Mouse (Mus musculus): ENCODE measurements around the gene Rarres2.
"Not testable (repeated sequence)": the region's sequence is repeated elsewhere in the genome, so short reads cannot be mapped to it uniquely, and the experiment has no call there.

The Rarres2 gene

GRCm38 (mm10) chr6:48541560-48542450 lies 30.8 kb downstream of the Rarres2 start:
- DNase-seq (ENCODE audit: low spot score in 2 of 2), result no peak

DNA sequence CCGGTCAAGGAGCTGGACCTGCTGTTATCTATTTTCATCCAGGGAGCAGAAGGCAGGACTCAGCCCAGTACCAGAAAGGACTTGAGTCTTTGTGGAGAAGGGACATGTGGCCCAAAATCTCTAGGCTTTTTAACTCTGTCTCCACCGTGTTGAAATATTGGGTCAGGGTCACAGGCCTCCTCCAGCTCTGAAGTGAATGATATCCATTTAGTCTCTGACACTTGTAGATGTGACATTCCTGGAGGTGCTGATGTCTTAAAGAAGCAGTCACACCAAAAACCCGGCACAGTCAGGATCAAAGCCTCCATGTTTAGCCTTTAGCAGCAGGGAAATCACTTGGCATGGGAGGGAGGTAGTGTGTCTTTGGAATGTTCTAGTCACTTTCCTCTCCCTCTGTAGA lies 31.9 kb downstream of the Rarres2 start:
- DNase-seq (ENCODE audit: low spot score in 2 of 2), result no peak

DNA sequence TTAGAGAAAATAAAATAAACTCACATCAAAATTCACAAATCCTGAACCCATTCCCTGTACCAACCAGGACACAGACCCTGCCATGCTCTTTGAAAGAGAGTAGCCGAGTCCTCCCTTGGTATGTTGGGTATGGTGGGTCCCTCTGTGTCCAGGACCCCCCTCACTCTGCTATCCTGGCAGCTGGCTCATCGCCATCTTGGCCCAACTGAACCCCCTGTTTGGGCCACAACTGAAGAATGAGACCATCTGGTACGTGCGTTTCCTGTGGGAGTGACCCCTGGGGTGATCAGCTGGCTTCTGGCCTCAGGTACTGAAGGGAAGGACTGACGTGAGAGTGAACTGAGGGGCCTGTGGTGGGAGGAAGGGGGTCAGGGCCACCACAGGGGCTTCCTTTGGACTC lies 32.7 kb downstream of the Rarres2 start:
- DNase-seq (ENCODE audit: low spot score in 2 of 2), result no peak

- DNase-seq (ENCODE audit: low spot score in 2 of 2), result peak in 1 of 2 experiments; percentile 87
Observed at GRCm38 (mm10) chr6:48538841-48539737, 33.5 kb downstream of the Rarres2 start.

DNA sequence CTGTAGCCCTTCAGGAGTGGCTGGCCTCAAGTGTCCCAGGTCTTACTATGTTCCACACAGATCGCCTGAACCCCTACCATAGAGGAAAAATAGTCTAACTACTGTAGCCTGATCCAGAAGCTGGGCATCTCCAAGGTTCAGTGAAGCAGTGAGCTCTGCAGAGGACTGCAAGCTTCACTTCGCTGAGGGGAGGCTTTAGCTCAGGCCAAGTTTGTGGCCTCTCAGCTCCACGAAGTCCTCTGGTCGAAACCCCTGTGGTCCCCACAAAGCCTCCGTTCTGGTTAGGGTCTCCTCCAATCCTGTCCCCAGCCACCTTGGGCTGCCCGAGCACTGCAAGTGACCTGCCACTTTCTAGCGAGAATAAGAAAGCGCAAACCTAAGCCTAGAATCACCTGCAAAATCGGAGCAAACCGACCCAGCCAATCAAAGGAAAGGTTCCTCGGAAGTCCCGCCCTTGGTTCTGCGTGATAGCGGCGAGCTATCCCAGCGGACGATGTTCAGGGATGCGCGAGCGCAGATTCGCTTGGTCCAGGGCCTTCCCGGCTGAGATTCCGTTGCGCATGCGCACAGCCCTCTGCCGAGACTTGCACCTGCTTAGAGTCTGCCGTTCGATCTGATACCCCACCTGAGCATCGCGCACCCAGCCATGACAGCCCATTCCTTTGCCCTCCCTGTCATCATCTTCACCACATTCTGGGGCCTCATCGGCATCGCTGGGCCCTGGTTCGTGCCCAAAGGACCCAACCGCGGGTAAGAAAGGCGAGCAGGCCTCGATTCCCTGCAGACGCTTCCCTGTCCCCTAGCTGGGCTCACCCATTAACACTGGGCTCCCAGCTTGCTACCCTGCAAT lies 35.3 kb downstream of the Rarres2 start, which contains the start of gene Atp6v0e2:
TSS of gene Atp6v0e2 (plus strand) at position 511 of the 850 bp plus-strand sequence.
- peak; percentile 80 to 90 for DNase-seq (ENCODE audit: low spot score in 2 of 2)

DNA sequence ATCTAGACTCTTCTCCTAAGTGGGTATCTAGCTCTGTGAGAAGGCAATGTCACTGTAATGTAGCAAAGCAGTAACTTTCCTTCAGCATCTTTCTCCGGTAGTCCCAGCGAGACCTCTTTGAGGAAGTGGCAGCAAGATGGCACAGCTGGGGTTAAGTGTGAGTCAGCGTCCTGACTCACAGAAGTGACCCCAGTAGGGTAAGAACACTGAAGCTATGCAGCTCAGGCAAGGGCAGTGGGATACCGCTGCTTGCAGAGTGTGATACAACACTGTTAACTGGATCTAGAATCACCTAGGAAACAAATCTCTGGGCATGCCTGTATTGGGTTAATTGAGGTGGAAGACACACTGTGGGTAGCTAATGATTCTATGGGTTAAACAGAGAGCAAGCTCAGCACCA lies 36.5 kb downstream of the Rarres2 start:
- DNase-seq (ENCODE audit: low spot score in 2 of 2), result no peak

DNA sequence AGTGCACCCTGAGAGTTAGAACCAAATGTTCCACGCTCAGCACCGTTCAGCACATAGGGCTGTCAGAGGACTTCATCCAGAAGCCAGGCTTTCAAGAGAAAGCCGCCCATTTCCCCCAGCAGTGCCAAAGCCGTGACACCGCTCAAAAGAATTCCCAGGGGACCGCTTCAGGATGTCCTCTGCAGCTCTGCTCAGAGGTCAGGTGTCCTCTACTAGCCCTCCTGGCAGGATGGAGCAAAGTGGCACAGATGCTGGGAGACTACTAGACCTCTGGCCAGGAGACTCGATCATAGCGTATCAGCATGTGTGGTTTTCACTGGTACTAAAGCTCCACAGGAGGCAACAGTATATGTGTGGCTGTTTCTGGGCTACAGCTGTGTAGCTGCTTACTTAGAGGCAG lies 37.7 kb downstream of the Rarres2 start:
- no peak for DNase-seq (ENCODE audit: low spot score in 2 of 2)

DNA sequence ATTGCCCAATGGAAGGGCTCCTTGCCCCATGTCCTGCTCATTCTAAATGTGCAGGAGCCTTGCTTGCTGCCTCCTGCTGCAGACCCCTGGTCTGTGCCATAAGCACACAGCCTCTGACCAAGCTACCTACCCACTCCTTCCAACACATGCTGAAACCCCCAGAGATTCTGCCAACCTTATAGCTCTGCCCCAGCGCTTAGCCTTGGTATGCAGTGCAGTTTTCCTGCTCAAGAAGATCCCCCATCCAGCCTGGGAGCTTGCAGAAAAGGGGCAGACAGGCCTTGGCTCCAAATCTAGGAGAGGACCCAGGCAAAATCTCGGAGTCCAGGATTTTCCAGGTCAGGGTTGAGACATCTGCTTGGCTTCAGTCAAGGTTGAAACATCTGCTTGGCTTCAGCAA lies 39.1 kb downstream of the Rarres2 start:
- no peak for DNase-seq (ENCODE audit: low spot score in 2 of 2)

- no peak for DNase-seq (ENCODE audit: low spot score in 2 of 2)
Observed at GRCm38 (mm10) chr6:48530862-48531261, 41.7 kb downstream of the Rarres2 start.

DNA sequence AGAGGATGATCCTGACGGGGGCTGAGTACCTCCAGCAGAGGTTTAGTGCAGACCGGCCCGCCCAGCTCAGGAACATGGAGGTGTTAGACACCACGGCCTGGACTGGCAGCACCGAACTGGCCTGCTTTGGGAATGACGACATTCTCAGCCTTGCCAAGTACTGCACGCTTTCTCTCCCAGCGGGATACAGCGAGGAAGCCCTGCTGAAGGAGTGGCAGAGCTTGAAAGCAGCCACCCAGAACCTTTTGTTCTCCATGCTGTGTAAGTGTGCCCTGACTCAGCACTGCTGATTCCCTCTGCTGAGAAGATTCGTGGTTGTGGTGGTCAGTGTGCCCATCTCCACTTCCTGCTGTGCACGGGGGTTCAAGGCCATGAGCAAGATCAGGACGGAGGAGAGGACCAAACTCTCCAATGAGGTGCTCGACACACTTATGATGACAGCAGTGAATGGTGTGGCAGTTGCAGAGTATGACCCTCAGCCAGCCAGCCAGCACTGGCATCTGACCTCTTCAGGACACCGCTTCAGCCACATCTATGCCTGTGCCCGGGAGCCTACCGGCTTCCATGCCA lies 42.6 kb downstream of the Rarres2 start:
- DNase-seq (ENCODE audit: low spot score in 2 of 2), result no peak

GRCm38 (mm10) chr6:48529261-48529660 lies 43.3 kb downstream of the Rarres2 start:
- DNase-seq (ENCODE audit: low spot score in 2 of 2), result no peak

DNA sequence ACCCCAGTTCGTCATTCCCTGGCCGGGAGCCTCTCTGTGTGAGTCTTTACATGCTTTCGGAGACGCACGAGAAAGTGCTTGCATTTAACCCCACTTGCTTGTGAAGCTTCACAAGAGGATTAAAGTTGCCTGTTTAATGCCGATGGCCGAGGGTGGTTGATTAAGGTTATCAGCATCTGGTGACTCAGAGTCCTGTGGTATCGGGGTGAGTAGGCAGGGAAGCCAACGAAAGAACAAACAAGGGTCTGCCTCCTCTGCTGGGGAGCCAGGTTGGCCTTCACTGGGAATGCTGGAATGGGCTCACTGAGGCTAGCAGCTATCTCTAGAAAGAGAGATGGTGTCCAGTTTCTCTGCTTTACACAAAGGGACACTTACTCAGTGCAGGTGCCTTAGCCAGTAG lies 44.7 kb downstream of the Rarres2 start:
- DNase-seq (ENCODE audit: low spot score in 2 of 2), result no peak

DNA sequence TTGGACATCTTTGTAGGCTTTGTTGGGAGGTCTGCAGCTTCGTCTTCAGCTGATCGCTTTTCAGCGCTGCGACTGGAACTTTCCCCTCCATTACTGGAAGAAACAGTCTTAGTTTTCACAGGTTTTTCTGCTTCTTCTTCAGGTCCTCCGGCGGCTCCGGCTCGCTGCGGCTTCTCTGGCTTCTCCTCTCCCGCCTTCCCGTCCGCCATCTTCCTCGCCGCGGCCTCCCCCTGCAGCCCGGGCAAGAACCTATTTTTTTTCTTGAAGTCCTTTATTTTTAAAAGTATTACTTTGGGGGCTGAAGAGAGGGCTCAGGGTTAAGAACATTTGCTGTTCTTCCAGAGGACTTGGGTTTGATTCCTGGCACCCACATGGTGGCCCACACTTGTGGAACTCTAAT lies 47.7 kb downstream of the Rarres2 start:
- DNase-seq (ENCODE audit: low spot score in 2 of 2), result not testable (repeated sequence)
